Comparison of ENCODE assay signal across 32 mouse cellular contexts in genomic region chr10:117699914-117700313, GRCm38 (mm10).
"Had no signal": no experiment of that assay in that cellular context is flagged by ENCODE, and none has a peak within 500 bp of the region (broad histone marks: within the 10 kb centered on the region; RNA-seq: fewer than 3 reads in every experiment).

No protein-coding gene starts in this region.

- ATAC-seq: liver, embryonic 12.5 days; liver, postnatal 0 days; lung, postnatal 0 days; midbrain, embryonic 13.5 days; midbrain, embryonic 15.5 days; midbrain, embryonic 16.5 days had no signal

- H3K4me3 ChIP-seq: limb, embryonic 10.5 days; limb, embryonic 12.5 days; limb, embryonic 13.5 days; limb, embryonic 15.5 days; liver, embryonic 12.5 days; liver, embryonic 13.5 days; liver, embryonic 15.5 days; lung, embryonic 15.5 days; megakaryocyte, embryonic 14.5 days; midbrain, embryonic 10.5 days; midbrain, embryonic 12.5 days; midbrain, embryonic 13.5 days; midbrain, embryonic 15.5 days; myocyte; neural tube, embryonic 12.5 days had no signal

- H3K4me2 ChIP-seq: limb, embryonic 12.5 days; limb, embryonic 13.5 days; limb, embryonic 15.5 days; liver, embryonic 11.5 days; liver, embryonic 12.5 days; liver, embryonic 13.5 days; liver, embryonic 15.5 days; lung, embryonic 14.5 days; lung, embryonic 15.5 days; midbrain, embryonic 11.5 days; midbrain, embryonic 12.5 days; midbrain, embryonic 13.5 days; midbrain, embryonic 15.5 days; neural tube, embryonic 12.5 days had no signal

- H3K9me3 ChIP-seq: limb, embryonic 10.5 days; limb, embryonic 12.5 days; limb, embryonic 13.5 days; limb, embryonic 15.5 days; liver, embryonic 13.5 days; liver, embryonic 15.5 days; lung, embryonic 15.5 days; megakaryocyte, embryonic 14.5 days; midbrain, embryonic 10.5 days; midbrain, embryonic 12.5 days; midbrain, embryonic 13.5 days; midbrain, embryonic 15.5 days; neural tube, embryonic 12.5 days had no signal

- H3K9ac ChIP-seq: limb, embryonic 12.5 days; limb, embryonic 13.5 days; limb, embryonic 15.5 days; liver, embryonic 12.5 days; liver, embryonic 13.5 days; liver, embryonic 14.5 days; liver, embryonic 15.5 days; liver, postnatal 0 days; lung, embryonic 14.5 days; lung, embryonic 15.5 days; midbrain, embryonic 12.5 days; midbrain, embryonic 13.5 days; midbrain, embryonic 15.5 days; neural tube, embryonic 12.5 days had no signal

- H3K27ac ChIP-seq: limb, embryonic 10.5 days; limb, embryonic 12.5 days; limb, embryonic 13.5 days; limb, embryonic 15.5 days; liver, embryonic 12.5 days; liver, embryonic 13.5 days; liver, embryonic 14.5 days; liver, embryonic 15.5 days; lung, embryonic 15.5 days; macrophage; midbrain, embryonic 10.5 days; midbrain, embryonic 12.5 days; midbrain, embryonic 13.5 days; midbrain, embryonic 15.5 days; neural tube, embryonic 12.5 days had no signal

- DNase-seq: left cerebral cortex, postnatal 4 days; liver; liver, embryonic 13.5 days; liver, postnatal 0 days; lung, adult 18-20 months; lung, adult 2 months; lung, embryonic 14.5 days; lung, postnatal 10 days; lung, postnatal 14 days; lung, postnatal 36 days; lung, postnatal 4 days; midbrain, embryonic 14.5 days had no signal

- H3K4me1 ChIP-seq: limb, embryonic 10.5 days; limb, embryonic 12.5 days; limb, embryonic 13.5 days; limb, embryonic 15.5 days; liver, embryonic 12.5 days; lung, embryonic 15.5 days; midbrain, embryonic 10.5 days; midbrain, embryonic 12.5 days; midbrain, embryonic 13.5 days; midbrain, embryonic 15.5 days; neural tube, embryonic 12.5 days had no signal

- H3K27me3 ChIP-seq: limb, embryonic 12.5 days; limb, embryonic 13.5 days; limb, embryonic 15.5 days; liver, embryonic 12.5 days; liver, embryonic 13.5 days; liver, embryonic 15.5 days; lung, embryonic 15.5 days; megakaryocyte, embryonic 14.5 days; midbrain, embryonic 12.5 days; midbrain, embryonic 13.5 days; midbrain, embryonic 15.5 days; neural tube, embryonic 12.5 days had no signal
